Mouse (Mus musculus) naive thymus-derived CD4-positive, alpha-beta T cell, adult 2 months (primary cell): ENCODE measurements around the gene Clstn3.
A peak's percentile ranks its signal among the peaks of the same experiment; 100 is the strongest.
"Not testable (repeated sequence)": the region's sequence is repeated elsewhere in the genome, so short reads cannot be mapped to it uniquely, and the experiment has no call there.

Experiments
- DNase-seq: peaks from one replicate; pipeline ENCODE4 v3.0.0-alpha.2; 2011; ENCODE audit warnings: low read depth

The Clstn3 gene

DNA sequence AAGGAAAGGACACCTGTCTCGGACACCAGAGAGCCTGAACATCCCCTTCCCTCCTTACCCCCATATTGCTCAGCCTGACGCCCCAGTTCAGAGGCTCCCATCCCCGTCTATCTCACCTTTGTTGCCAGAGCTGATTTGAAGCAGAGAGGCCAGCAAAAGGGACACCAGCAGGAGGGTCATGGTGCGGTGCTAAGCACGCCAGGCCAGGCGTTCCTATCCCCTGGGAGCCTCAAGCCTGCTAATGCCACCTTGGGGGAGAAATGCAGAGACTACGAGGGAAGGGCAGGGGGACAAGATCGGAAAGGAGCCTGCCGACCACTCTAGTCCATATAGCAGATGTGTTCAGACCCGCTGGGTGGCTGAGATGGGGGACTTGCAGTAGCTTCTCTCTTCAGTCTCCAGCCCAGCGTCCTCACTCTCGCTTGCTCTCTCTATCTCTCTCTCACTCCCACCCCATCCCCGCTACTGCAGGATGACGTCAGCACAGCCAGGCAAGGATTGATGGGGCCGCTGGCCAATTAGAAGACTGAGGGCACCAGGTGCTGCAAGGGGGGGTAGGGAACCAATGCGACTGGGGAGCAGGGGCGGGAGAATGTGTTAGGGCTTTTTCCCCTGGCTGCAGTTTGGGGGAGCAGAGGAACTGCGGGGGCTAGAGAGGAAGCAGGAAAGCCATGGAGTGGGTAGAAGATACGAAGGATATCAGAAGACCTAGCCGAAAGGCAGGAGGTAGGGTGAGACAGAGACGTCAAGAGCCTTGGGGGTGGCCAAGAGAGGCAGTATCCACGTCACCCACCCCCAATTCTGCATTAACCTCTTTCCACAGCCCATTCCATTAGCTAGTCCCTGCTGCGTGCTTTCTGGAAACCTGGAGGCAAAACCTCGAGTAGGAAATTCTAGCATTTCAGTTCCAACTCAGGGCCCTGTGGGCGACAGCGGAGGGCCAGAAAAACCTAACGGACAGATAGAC, at the start of gene Clstn3:
Gene Clstn3 (minus strand): TSS at position 490 of the 967 bp plus-strand sequence.
- peak; percentile 60 for DNase-seq

DNA sequence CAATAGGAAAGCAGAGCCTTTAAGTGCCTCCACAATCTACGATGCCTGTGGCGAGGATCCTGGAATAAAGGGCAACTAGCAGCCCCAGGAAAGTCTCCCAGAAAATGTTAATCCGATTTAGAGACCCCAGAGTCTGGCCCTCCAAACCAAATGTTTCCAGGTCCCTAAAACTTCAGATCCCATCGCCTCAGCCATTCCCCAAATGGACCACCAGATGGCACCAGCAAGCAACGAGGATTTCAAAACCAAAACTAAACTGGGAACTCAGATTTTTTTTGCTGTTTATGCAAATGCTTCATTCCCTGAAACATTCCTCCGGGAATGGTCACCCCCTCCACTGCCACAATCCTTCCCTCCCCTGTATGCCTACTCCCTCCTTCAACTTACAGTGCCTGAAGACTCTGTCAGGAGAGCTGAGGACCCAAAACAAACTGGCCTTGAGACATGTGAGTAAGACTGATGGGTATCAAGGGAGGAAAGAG, 47.8 kb upstream of the Clstn3 start, which contains the start of gene C1ra:
Gene C1ra (plus strand): TSS at position 51 of the 482 bp plus-strand sequence.
- DNase-seq, result peak; percentile 63

DNA sequence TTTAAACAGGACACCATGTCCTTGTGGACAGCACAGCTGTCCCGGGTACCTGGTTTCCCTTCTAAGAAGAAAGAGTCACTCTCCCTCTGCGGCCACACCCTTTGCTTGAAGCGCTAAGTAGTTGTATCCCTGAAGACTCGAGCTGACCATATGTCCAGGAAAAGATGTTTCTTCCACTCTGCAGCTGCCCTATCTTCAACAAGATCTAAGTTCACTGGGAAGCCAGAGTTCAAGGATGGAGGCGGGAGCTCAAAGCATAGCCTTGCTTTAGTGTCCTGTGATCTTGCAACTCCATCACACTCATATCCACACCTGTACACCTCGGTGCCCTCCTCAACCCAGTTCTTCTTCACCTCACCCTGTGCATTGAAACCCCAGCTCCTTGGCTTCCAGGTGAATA, 47.3 kb upstream of the Clstn3 start:
- no peak for DNase-seq

DNA sequence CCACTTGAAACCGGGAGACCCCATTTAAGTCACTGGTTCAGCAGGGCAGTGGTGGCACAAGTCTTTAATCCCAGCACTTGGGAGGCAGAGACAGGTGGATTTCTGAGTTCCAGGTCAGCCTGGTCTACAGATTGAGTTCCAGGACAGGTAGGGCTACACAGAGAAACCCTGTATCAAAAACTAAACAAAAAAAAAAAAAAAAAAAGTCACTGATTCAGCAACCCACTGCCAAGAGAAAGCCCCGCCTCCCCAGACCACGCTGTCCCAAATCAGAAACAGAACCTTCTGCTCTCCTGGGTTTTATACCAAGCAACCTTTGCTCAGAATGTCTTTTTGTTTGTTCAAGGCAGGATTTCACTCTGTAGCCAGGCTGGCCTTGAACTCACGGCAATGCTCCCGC, 44.6 kb upstream of the Clstn3 start:
- not testable (repeated sequence) for DNase-seq

DNA sequence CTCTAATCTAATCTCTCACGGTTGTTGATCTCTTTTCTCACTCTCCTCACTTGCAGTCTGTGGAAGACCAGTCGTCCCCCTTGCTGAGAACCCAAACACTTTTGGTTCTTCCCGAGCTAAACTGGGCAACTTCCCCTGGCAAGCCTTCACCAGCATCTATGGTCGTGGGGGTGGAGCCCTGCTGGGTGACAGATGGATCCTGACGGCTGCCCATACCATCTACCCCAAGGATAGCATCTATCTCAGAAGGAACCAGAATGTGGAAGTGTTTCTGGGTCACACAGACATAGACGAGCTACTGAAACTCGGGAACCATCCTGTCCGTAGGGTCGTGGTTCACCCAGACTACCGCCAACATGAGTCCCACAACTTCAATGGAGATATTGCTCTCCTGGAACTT, 43.7 kb upstream of the Clstn3 start:
- no peak for DNase-seq

DNA sequence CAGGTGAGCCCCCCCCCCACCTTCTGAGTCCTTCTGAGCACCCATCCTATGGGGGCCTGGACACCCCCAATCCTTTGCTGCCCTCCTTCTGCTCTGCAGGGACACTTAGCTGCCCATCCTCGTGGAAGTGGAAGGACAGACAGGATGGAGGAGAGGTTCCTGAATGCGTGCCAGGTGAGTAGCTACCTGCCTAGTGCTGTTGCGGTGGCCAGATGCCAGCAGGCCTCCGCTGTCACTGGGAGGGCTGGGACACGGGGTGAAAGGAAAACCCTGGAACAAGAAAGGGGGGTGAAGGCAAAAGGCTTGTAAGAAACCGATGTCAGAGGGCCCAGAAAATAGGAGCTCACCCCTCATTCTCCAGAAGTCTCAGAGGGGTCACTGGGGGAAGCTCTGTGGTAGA, 42.4 kb upstream of the Clstn3 start:
- no peak for DNase-seq

DNA sequence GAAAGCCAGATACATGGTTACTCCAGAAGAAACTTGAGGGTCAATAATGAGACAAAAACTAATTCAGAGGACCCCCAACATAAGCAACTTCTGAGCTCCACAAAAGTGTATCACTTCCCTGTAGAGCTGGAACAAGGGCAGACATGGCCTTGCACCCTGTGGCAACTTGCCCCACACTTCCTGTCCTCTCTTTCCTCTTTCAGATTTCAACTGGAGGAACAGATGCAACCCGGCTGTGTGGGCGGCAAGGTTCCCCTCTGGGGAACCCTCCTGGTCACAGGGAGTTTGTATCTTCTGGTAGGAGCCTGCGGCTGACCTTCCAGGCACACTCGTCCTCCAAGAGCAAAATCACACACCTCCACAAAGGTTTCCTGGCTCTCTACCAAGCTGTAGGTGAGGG, 40.4 kb upstream of the Clstn3 start:
- no peak for DNase-seq

DNA sequence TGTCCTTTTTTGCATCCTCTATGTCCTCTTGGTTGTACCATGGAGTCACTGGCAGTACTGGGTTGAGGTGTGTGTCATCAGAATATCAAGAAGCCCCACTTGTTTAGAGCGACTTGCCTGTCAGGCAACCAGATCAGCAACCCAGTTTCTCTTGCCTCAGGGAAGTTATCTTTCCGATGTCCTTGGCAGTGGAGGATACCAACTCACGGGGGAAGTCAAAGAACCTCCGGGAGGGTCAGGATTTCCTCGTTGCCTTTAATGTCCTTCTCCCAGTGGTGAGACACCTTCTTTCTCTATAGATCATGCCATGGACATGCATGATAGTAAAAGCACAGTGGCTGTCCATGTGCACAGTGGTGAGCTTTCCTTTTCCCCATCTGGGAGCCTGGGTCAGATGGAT, 37.4 kb upstream of the Clstn3 start:
- no peak for DNase-seq

DNA sequence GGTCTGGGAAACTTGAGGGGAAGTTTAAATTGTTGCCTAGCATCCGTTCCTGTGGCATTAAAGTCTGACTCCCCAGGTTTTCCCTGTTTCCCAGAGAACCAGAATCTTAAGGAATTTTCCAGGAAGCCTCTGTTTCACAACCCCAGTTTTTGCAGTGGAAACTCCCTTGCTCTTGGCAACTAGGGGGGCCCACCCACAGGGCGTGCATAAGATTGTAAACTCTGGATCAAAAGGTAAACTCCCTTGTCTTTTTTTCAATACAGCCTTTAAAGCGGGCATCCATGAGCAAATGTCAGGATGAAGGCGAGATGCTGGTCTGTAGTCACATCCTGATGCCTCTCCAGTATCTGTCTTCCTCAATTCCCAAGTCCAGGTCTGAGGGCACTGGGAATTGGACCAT, 36.9 kb upstream of the Clstn3 start:
- no peak for DNase-seq

DNA sequence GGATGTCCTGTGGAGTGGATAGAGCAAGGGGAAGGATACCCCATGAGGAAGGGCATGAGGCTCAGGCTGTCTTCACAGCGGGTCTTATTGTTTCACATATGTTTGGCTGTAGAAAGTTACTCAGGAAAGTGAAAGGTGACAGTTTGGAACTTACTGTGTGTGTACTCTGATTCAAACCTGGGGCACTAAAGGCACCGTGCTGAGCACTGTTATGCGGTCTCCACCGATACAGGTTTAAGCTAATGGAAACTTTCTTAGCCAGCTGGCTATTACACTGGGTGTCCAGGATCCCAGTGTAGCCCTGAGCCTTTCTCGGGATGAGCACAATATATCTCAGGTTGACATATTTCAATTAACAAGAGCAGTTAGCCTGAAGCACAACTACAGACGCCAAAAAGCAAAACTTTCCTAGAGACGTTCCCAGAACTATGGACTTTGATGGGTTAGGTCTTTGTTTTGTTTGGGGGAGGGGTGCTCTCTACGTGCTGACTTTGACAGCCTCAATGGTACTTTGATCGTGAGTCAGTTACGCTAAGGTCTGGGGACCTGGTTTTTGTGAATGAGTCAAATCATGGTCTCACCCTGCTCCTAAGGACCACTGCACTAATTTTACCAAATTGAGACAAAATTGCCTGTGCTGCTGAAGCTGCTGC, 35.4 kb upstream of the Clstn3 start:
- DNase-seq, result no peak

DNA sequence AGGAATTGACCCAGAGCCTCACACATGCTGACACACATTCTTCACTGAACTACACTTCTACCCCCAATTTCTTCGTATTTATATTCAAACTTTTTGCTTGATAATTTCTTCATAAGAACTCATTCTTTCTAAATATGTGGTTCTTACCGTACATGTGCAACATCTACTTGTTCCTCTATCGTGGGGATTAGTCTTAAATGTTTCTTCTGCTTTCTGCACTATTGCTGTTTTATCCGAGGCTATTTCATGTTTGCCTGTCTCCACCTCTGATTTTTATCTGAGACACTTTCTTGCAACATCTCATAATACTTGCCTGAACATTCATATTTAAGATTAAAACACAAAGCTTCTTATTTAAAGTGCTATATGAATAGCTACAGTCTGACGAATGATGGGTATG, 31.5 kb upstream of the Clstn3 start:
- DNase-seq, result no peak

DNA sequence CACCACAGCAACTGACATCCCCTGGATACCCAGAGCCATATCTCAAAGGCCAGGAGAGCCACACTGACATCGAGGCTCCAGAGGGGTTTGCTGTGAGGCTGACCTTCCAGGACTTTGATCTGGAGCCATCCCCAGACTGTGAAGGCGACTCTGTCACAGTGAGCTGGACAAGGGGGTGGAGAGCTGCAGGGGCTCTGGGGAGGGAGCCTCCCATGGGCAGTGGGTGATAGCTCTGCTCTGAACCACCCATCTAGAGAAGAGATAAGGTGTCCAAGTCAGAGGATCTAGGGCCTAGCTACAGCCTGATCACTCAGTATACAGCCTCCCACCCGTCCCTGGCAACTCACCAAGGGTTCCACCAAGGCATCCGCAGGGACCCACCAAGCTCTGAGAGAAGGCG, 29.3 kb upstream of the Clstn3 start:
- DNase-seq, result no peak

DNA sequence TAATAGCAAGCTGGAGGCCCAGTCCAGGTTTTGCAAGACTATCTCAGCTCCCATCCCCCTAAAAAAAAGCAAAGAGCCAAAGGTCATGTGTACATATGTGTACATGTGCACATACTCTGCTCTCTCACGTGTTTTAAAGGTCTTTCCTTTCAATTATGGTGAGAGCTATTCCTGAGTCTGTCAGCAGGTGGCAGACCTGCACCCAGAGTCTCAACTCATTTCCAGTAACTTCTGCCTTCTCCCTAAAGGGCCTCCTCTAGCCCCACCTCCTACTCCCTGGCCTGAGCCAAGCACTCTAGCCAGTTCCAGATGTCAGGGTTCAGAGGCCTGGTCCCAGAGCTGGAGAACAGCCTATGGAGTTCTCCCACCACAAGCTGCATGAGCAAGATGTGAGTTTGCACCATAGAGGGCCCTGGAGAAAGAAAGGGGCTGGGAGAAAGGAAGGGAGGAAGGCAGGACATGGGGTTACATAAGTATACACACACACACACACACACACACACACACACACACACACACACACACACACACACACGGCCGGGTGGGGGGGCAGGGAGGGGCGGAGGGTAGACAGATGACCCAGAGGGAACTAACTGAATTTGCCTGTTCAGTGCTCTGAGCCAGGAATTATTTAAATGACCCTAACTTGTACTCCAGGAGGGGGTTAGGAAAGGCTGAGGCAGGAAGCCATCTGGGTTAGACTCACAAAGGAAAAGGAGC, 28.4 kb upstream of the Clstn3 start, which contains the start of gene C1rl:
Gene C1rl (plus strand): TSS at position 272 of the 720 bp plus-strand sequence.
- DNase-seq, result peak; percentile 68

DNA sequence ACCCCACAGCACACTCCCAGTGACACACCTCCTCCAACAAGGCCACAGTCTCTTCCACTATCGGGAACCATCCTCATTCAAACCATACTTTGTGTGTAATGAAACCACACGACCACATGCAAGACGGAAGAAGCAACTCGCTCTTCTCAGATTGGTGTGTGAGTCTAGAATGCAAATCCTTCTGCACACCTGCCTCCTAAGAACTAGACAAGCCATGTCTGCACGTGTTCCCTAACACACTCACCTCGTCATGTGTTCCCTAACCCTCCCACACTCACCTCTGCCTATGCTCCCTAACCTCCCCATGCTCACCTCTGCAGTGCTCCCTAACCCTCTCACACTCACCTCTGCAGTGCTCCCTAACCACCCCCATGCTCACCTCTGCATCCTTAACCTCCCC, 26.8 kb upstream of the Clstn3 start:
- DNase-seq, result no peak

DNA sequence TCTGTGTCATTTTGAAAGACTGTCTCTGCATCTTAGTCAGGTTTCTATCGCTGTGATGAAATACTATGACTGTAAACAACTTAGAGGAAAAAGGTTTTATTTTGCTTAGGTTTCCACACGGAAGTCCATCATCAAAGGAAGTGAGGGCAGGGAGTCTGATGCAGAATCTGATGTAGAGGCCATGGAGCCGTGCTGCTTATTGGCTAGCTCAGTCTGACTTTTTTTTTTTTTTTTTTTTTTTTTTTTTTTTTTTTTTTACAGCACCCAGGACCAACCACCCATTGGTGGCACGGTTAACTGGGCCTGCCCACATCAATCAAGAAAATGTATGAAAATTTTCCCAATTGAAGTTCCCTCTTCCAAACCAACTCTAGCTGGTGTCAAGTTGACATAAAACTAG, 24.4 kb upstream of the Clstn3 start:
- no peak for DNase-seq

DNA sequence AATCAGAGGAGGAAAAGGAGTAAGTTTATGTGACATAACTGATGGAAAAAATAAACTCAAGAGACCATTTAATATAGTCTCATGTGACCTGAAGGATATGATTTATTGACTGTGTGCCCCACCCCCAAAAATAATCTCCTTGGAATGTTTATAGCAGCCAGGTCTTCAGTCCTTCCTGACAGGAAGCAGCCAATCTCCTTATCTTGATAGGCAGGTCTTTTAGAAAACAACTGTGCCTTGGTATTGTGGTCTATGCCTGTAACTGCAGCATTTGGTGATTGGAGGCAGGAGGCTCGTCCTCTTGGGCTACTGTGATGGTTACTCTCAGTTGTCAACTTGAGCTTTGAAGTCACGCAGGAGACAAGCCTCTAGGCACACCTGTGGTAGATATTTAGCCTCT, 22.9 kb upstream of the Clstn3 start:
- no peak for DNase-seq

DNA sequence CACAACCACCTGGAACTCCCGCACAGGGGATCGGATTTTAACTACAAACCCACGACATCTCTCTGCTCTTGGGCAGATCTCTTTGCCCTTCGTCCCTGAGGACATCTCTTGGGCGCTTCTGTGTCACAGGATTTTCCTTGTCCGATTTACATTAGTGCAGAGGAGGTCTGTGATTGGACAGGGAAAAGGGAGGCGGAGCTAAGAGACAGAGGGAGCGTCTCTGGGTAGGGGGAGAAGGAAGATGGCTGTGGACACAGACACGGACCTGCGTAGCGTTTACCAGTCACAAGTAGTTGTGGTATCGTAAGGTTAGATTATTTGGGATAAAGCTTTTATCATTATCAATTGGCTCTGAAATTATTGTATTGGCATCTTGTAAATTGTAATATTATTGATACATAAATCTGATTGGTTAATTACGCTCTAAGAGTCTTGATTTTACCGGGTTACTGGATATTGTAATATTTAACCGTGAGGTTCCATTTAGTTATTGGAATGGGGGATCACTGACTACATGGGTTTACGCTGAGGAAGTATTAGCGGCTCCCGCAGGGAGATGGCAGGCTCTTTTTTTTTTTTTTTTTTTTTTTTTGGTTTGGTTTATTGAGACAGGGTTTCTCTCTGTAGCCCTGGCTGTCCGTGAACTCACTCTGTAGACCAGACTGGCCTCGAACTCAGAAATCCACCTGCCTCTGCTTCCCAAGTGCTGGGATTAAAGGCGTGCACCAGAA, 21.0 kb upstream of the Clstn3 start:
- no peak for DNase-seq

DNA sequence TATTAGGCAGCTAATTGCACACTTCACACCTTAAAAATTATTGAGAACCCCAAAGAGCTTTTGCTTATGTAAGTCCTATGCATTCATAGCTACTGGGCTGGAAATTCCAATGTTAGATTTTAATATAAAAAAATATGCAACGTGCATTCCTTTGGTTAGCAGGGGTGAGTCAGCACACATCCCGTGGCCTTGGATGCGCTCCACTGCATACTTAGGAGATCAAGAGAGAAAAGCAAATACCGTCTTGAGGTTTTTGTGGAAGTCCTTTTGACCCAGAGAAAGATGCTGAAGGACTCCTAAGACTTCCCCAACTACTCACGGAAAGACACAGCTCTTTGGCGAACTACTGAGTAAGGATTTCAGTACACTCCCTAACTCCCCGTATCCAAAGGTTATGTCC, 20.3 kb upstream of the Clstn3 start:
- DNase-seq, result no peak

DNA sequence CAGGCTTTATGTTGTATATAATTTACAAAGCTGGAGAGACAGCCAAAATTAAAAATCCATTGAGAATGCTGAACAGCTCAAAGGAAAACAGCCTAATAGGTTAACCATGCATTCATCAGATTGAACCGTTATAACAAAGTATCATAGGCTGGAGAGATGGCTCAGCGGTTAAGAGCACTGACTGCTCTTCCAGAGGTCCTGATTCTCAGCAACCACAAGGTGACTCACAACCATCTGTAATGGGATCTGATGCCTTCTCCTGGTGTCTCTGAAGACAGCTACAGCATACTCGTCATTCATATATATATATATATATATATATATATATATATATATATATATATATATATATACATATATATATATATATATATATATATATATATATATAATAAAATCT, 19.2 kb upstream of the Clstn3 start:
- not testable (repeated sequence) for DNase-seq

DNA sequence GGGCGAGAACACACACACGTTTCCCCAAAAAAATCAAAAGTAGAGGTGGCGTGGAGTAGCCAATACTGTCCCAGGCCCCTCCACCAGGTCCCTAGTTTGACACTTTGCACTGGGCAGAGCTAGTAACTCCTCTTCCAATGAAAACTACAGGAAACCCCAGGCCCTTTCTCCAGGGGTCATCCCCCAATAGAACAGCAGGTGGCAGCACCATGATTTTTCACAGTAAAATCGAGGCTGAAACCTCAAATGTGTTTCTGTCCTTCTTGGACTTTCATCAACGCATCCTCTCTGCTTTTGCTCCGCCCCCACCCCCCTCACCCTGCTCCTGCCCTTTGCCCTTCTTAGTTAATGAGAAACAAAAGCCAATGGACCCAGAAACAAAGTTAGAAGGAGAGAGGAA, 17.0 kb upstream of the Clstn3 start:
- DNase-seq, result peak; percentile 60

DNA sequence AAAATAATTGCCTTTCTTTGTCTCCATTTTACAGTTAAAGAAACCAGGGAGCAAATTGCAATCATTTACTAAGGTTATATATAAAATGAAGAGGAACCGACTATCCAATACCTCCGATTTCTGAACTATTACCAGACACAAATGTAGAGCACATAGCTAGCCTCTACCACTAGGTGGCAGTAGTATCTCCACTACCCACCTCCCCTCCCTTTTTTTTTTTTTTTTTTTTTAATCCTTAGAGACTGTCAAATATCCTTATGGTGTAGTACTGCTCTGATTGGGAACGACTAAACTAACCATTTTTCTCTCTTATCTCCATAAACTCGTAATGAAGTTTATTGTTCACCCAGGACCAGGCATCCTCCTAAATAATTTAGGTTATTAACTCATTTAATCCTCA, 15.7 kb upstream of the Clstn3 start:
- DNase-seq, result peak; percentile 72

DNA sequence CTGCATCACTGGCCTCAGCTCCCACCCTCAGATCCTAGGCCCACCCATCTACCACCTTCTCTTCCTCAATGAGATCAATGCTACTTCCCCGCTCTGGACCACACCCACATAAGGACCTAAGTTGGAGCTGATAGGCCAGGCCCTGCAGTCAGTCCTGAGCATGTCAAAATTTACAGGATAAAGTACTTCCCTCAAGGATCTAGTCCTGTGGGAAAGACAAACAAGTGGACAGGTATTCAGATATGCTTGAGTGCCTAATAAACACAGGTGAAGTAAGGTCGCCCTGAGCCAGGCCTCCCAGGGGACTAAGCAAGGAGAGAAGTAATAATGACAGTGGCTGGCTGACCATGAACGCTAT, 15.0 kb upstream of the Clstn3 start:
- no peak for DNase-seq
